Mouse (Mus musculus) spleen, adult 2 months (tissue): ENCODE measurements around the gene Adcy6. TPM values are rescaled to one million over a fixed set of nuclear protein-coding genes. Genes with fewer than 3 reads are reported as not detected.

Experiments
- DNase-seq, 2 experiments: peaks; one replicate each; pipeline versions ENCODE4 v3.0.0 to v3.0.0-alpha.2; 2012 to 2021; ENCODE audit warnings: low spot score in 2 of 2, low read depth in 1 of 2
- H3K27ac ChIP-seq: fragments of 200-500 bp; 2 replicates; pipeline ENCODE4 v1.5.1; 2012; ENCODE audit warnings: low read length, inconsistent platforms; ENCODE audit not compliant: insufficient read depth
- H3K27me3 ChIP-seq: fragments of 200-500 bp; 2 replicates; pipeline ENCODE4 v1.6.1; 2012; ENCODE audit warnings: mild to moderate bottlenecking, moderate library complexity, low read length, inconsistent platforms; ENCODE audit not compliant: control insufficient read depth, insufficient read depth
- H3K36me3 ChIP-seq: fragments of 200-500 bp; 2 replicates; pipeline ENCODE4 v1.6.1; 2012; ENCODE audit warnings: mild to moderate bottlenecking, low read length, inconsistent platforms; ENCODE audit not compliant: control insufficient read depth, insufficient read depth
- H3K4me1 ChIP-seq: fragments of 200-500 bp; 2 replicates; pipeline ENCODE4 v1.6.1; 2011; ENCODE audit warnings: inconsistent platforms; ENCODE audit not compliant: control insufficient read depth, insufficient read depth, insufficient read length
- H3K4me3 ChIP-seq: fragments of 200-500 bp; 2 replicates; pipeline ENCODE4 v1.5.1; 2011; ENCODE audit warnings: mild to moderate bottlenecking, inconsistent platforms; ENCODE audit not compliant: insufficient read depth, insufficient read length; ENCODE audit errors: extremely low read depth
- CTCF ChIP-seq: fragments of 200-500 bp; IDR thresholded peaks from 2 replicates; pipeline ENCODE4 v1.5.1; 2011; ENCODE audit warnings: mild to moderate bottlenecking, inconsistent platforms; ENCODE audit not compliant: insufficient read depth, insufficient read length, insufficient replicate concordance; ENCODE audit errors: extremely low read depth
- POLR2A ChIP-seq: fragments of 200-500 bp; IDR thresholded peaks from 2 replicates; pipeline ENCODE4 v1.6.1; 2011; ENCODE audit warnings: low read depth, low read length, inconsistent platforms
- WGBS: fragments of 180-500 bp; shearing (Covaris S2); methylation state at CpG from one replicate; pipeline ENCODE4 v1.1.7; 2018; 5-methylcytosine and 5-hydroxymethylcytosine counted together
- polyA plus RNA-seq: library from polyadenylated mRNA; depleted of rRNA; stranded (reverse); fragments of >200 nt; gene quantifications from 2 replicates; pipeline ENCODE4 v1.2.3, GENCODE M21; 2012

Adcy6 gene
- polyA plus RNA-seq, 1 experiment = 23.2 TPM

- Histone ChIP-seq H3K27me3 (peaks cover 5% of the 10 kb centered on the region), H3K27ac (no peak overlapping the region), H3K4me3 (no peak overlapping the region), H3K36me3 (no peaks in the 10 kb centered on the region), H3K4me1 (no peaks in the 10 kb centered on the region; the same call in 1 of the 2 replicates)
- TF ChIP-seq CTCF (no peak), POLR2A (no peak)
- 96% methylated on average over 24 of the region's 24 CpGs for WGBS
- DNase-seq = no peak
These were observed 5.8 kb downstream of the Adcy6 start for GRCm38 (mm10) chr15:98604041-98604575.

DNA sequence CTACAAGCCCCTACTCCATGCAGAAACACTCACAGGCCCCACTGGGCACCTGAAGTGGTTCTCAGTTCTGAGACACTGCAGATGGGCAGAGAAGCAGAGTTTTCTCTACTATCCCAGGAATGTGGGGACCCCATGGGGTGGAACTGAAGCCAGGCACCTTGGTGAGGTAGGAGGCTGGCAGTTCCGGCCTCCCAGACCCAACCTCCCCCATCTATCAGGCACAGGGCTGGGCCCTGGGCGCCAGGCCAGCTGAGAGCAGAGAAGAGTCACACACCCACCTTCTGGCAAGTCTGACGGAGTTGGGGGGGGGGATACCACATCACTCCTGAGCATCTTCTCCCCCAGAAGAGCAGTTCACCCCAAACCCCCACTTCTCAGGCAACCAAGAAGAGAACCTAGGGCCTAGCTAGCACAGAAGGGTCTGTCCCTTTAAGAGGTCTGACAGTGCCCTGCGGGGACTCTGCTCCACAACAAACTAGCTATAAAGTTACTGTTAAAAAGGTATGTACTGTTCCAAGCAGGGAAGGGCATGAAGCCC, 6.9 kb downstream of the Adcy6 start:
- Histone ChIP-seq H3K27me3 (no peaks in the 10 kb centered on the region), H3K36me3 (no peaks in the 10 kb centered on the region), H3K27ac (peak overlapping the region; percentile 31; the same call in 1 of the 2 replicates), H3K4me1 (no peaks in the 10 kb centered on the region; the same call in 1 of the 2 replicates), H3K4me3 (no peak overlapping the region; the same call in 1 of the 2 replicates)
- 77% methylated on average over 4 of the region's 4 CpGs for WGBS
- TF ChIP-seq POLR2A (no peak), CTCF (no peak)
- no peak for DNase-seq

DNA sequence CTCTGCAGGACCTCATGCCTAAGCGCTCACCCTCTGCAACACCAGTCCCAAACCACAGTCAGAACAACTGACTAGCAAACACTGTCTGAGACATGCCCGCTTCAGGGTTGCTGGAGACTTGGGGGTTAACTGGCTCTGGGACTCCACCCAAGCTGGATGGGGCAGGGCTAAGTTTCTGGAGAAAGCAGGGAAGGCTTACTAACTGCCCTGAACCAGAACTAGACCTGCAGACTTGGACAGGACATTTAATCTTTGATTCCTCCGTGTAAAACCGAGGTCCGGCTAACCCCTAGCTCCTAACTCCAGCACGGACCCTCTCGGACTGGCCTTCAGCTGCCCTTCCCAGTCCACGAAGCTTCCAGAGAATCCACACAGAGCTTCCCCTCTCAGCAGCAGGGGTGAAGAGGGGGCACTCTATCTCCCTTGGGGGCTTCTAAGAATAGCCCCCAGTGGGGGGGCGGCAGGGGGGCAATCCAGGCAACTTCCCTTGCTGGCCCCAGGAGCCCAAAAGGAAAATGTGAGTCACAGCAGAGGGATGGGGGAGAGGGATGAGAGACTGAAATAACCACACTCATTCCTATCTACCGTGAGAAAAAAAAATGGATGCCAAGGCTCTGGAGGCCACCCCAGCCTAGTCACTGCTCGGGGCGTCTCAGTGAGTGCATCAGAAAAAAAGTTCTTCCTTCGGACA, 7.5 kb downstream of the Adcy6 start:
- TF ChIP-seq POLR2A (no peak), CTCF (no peak)
- no peak overlapping the region for H3K4me3 ChIP-seq
- no peak for DNase-seq
- no peaks in the 10 kb centered on the region; the same call in 1 of the 2 replicates for H3K4me1 ChIP-seq
- no peaks in the 10 kb centered on the region for H3K27me3 ChIP-seq
- H3K27ac ChIP-seq = peak overlapping the region; percentile 31; the same call in 1 of the 2 replicates
- WGBS = 74% methylated on average over 13 of the region's 13 CpGs
- no peaks in the 10 kb centered on the region for H3K36me3 ChIP-seq

DNA sequence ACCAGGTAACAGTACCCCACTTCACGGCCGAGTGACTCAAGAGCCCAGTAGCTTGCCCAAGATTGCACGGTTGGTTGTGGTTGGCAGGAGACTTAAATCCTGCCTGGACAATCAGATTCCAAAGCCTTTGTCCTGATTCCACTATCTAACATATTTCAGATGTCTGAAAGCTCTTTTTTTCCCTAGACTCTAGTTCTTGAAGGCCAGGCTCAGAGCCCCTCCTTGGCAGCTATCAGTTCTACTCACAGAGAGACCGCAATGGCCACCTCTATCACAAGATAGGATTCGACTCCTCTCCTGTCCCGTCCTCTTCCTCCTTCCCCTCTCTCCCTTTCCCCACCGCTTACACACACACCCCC, 8.1 kb downstream of the Adcy6 start:
- Histone ChIP-seq H3K36me3 (no peaks in the 10 kb centered on the region), H3K4me3 (no peak overlapping the region), H3K27me3 (no peaks in the 10 kb centered on the region), H3K4me1 (no peaks in the 10 kb centered on the region; the same call in 1 of the 2 replicates), H3K27ac (no peak overlapping the region)
- 82% methylated on average over 7 of the region's 7 CpGs for WGBS
- DNase-seq = no peak
- TF ChIP-seq CTCF = no peak
- no peak for TF ChIP-seq POLR2A

GRCm38 (mm10) chr15:98600036-98600709, 9.7 kb downstream of the Adcy6 start:
- Histone ChIP-seq H3K27me3 (no peaks in the 10 kb centered on the region), H3K27ac (no peak overlapping the region), H3K4me3 (no peak overlapping the region), H3K36me3 (no peaks in the 10 kb centered on the region), H3K4me1 (no peaks in the 10 kb centered on the region; the same call in 1 of the 2 replicates)
- no peak for DNase-seq
- 86% methylated on average over 12 of the region's 12 CpGs for WGBS
- no peak for TF ChIP-seq POLR2A
- no peak for TF ChIP-seq CTCF

GRCm38 (mm10) chr15:98596609-98597008, 13.3 kb downstream of the Adcy6 start:
- H3K27ac ChIP-seq = no peak overlapping the region
- 92% methylated on average over 14 of the region's 14 CpGs for WGBS

DNA sequence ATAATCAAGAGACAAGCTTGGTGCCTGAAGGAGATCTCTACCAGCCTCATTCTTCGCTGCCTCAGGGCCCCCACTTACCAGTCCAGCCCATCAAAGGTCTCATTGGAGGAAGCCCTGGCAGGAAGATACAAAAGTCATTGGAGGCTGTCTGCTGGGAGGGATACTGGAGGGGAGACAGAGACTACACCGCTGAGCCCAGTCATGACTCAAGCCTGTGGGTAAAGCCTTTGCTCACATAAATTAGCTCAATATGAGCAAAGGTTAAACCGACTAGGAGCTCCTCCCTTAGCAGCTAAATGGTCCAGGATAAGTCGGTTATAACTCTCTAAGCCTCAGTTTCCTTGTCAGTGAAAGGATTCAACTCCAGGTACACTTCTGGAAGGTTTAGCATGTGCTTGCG, 14.8 kb downstream of the Adcy6 start:
- Histone ChIP-seq H3K4me3 (no peak overlapping the region), H3K4me1 (no peaks in the 10 kb centered on the region), H3K36me3 (no peaks in the 10 kb centered on the region), H3K27ac (no peak overlapping the region), H3K27me3 (no peaks in the 10 kb centered on the region)
- 92% methylated on average over 5 of the region's 5 CpGs for WGBS
- no peak for TF ChIP-seq CTCF
- no peak for TF ChIP-seq POLR2A
- no peak for DNase-seq

More at GRCm38 (mm10) chr15:98596609-98597008, 13.3 kb downstream of the Adcy6 start:
- TF ChIP-seq CTCF (no peak), POLR2A (no peak)
- no peak for DNase-seq
- H3K4me3 ChIP-seq = no peak overlapping the region
- H3K4me1 ChIP-seq = no peaks in the 10 kb centered on the region
- no peaks in the 10 kb centered on the region for H3K36me3 ChIP-seq
- H3K27me3 ChIP-seq = no peaks in the 10 kb centered on the region
